In genomic region chr5:112215291-112215751, GRCm38 (mm10) we compare ENCODE assay signal across 8 mouse cellular contexts. TPM values are rescaled to one million over a fixed set of nuclear protein-coding genes. Genes with fewer than 3 reads are reported as not detected.
A peak's percentile ranks its signal among the peaks of the same experiment; 100 is the strongest.
DNase-seq lines count a peak whose midpoint lies in the region; ATAC-seq and TF ChIP-seq lines count a peak whose summit lies in the region.

No protein-coding gene starts in this region.

- 0 out of 2 replicates have a peak overlapping the region, but pooled peaks have one; percentile 2 for H3K4me3 ChIP-seq in embryonic facial prominence, embryonic 12.5 days
- H3K4me3 ChIP-seq in intestine, postnatal 0 days (ENCODE audit: low read depth, low read length), result no peak overlapping the region
- no peak overlapping the region for H3K4me3 ChIP-seq in neural tube, embryonic 13.5 days
- H3K4me3 ChIP-seq in liver, embryonic 11.5 days (ENCODE audit: low read depth, low read length), result no peak overlapping the region

- no peak for ATAC-seq in embryonic facial prominence, embryonic 12.5 days (ENCODE audit: insufficient number of reproducible peaks, insufficient read depth, low FRiP score, low TSS enrichment)
- no peak for ATAC-seq in intestine, postnatal 0 days
- ATAC-seq in neural tube, embryonic 13.5 days (ENCODE audit: low read depth), result 0 out of 2 replicates have a peak, but pooled peaks have one; percentile 5
- no peak for ATAC-seq in liver, embryonic 11.5 days (replicated peaks; ENCODE audit: low FRiP score)
- no peak for ATAC-seq in inflammation-experienced regulatory T-cells, adult 6 months

- H3K9ac ChIP-seq in embryonic facial prominence, embryonic 12.5 days, result peak overlapping the region; percentile 15; the same call in 1 of the 2 replicates
- H3K9ac ChIP-seq in intestine, postnatal 0 days (ENCODE audit: low read depth, low read length), result no peak overlapping the region
- H3K9ac ChIP-seq in neural tube, embryonic 13.5 days, result peak overlapping the region; percentile 22
- no peak overlapping the region for H3K9ac ChIP-seq in liver, embryonic 11.5 days (ENCODE audit: low read depth, low read length)

- H3K4me1 ChIP-seq in embryonic facial prominence, embryonic 12.5 days, result peaks cover 25% of the 10 kb centered on the region
- 0 out of 2 replicates have a peak, but pooled peaks cover 3% of the 10 kb centered on the region for H3K4me1 ChIP-seq in intestine, postnatal 0 days (replicated peaks; ENCODE audit: control insufficient read depth, insufficient read depth, low read length)
- H3K4me1 ChIP-seq in neural tube, embryonic 13.5 days (replicated peaks), result peaks cover 78% of the 10 kb centered on the region
- H3K4me1 ChIP-seq in liver, embryonic 11.5 days (replicated peaks; ENCODE audit: control insufficient read depth, insufficient read depth, low read length), result peaks cover 13% of the 10 kb centered on the region

- WGBS in embryonic facial prominence, embryonic 12.5 days, result 18% methylated on average over 12 of the region's 12 CpGs
- WGBS in intestine, postnatal 0 days, result 30% methylated on average over 12 of the region's 12 CpGs
- WGBS in neural tube, embryonic 13.5 days, result 11% methylated on average over 12 of the region's 12 CpGs
- WGBS in liver, embryonic 11.5 days, result 30% methylated on average over 12 of the region's 12 CpGs

- no peaks in the 10 kb centered on the region for H3K36me3 ChIP-seq in embryonic facial prominence, embryonic 12.5 days
- H3K36me3 ChIP-seq in intestine, postnatal 0 days (ENCODE audit: control insufficient read depth, insufficient read depth), result no peaks in the 10 kb centered on the region
- H3K36me3 ChIP-seq in neural tube, embryonic 13.5 days, result peaks cover 29% of the 10 kb centered on the region
- no peaks in the 10 kb centered on the region for H3K36me3 ChIP-seq in liver, embryonic 11.5 days (ENCODE audit: control insufficient read depth, insufficient read depth, low read length)

- H3K27ac ChIP-seq in embryonic facial prominence, embryonic 12.5 days, result peak overlapping the region; percentile 52
- no peak overlapping the region for H3K27ac ChIP-seq in intestine, postnatal 0 days (ENCODE audit: low read depth, low read length)
- peak overlapping the region; percentile 88 for H3K27ac ChIP-seq in neural tube, embryonic 13.5 days (replicated peaks)
- no peak overlapping the region for H3K27ac ChIP-seq in liver, embryonic 11.5 days (ENCODE audit: low read depth, low read length)

- H3K4me2 ChIP-seq in embryonic facial prominence, embryonic 12.5 days (replicated peaks), result peak overlapping the region; percentile 34
- H3K4me2 ChIP-seq in intestine, postnatal 0 days (replicated peaks; ENCODE audit: low read depth), result peak overlapping the region; percentile 10; the same call in 1 of the 2 replicates
- peak overlapping the region; percentile 36 for H3K4me2 ChIP-seq in neural tube, embryonic 13.5 days
- no peak overlapping the region; the same call in 1 of the 2 replicates for H3K4me2 ChIP-seq in liver, embryonic 11.5 days

- H3K9me3 ChIP-seq in embryonic facial prominence, embryonic 12.5 days, result no peaks in the 10 kb centered on the region
- H3K9me3 ChIP-seq in intestine, postnatal 0 days (ENCODE audit: control insufficient read depth), result no peaks in the 10 kb centered on the region
- H3K9me3 ChIP-seq in neural tube, embryonic 13.5 days, result no peaks in the 10 kb centered on the region
- peaks cover 3% of the 10 kb centered on the region; the same call in 1 of the 2 replicates for H3K9me3 ChIP-seq in liver, embryonic 11.5 days (ENCODE audit: control insufficient read depth, low read length)

- DNase-seq in layer of hippocampus, adult 11-12 months (ENCODE audit: low spot score), result peak; percentile 65
- no peak for DNase-seq in layer of hippocampus, adult 9-10 months (ENCODE audit: low spot score)
- no peak for DNase-seq in liver, embryonic 11.5 days (ENCODE audit: low spot score)
- DNase-seq in kidney, adult 11 months, result no peak

- no peak for TF ChIP-seq CTCF in intestine, postnatal 0 days (IDR thresholded peaks at IDR 0.05; ENCODE audit: low read depth)

- H3K27me3 ChIP-seq in embryonic facial prominence, embryonic 12.5 days, result 0 out of 2 replicates have a peak, but pooled peaks cover 3% of the 10 kb centered on the region
- no peaks in the 10 kb centered on the region for H3K27me3 ChIP-seq in intestine, postnatal 0 days (replicated peaks; ENCODE audit: control insufficient read depth, insufficient read depth, low read length)
- no peaks in the 10 kb centered on the region for H3K27me3 ChIP-seq in neural tube, embryonic 13.5 days
- no peaks in the 10 kb centered on the region for H3K27me3 ChIP-seq in liver, embryonic 11.5 days (replicated peaks; ENCODE audit: control insufficient read depth, insufficient read depth, low read length)

RNA-seq across cellular contexts. Expression of gene Cryba4, which starts 37.0 kb away (rescaled TPM):
- 11.0 and 20.1 TPM in 2 replicates for polyA plus RNA-seq in embryonic facial prominence, embryonic 12.5 days (2016; fragmentation: Nextera tagmentation; extraction: Ambion mirVana)
- polyA plus RNA-seq in intestine, postnatal 0 days (2015; fragmentation: Nextera tagmentation; extraction: Ambion mirVana), result 1.1 and 1.3 TPM in 2 replicates
- polyA plus RNA-seq in neural tube, embryonic 13.5 days (2015; fragmentation: Nextera tagmentation; extraction: Ambion mirVana), result 3.4 and 4.0 TPM in 2 replicates
- polyA plus RNA-seq in liver, embryonic 11.5 days (2014; fragmentation: Nextera tagmentation; extraction: Ambion mirVana), result 0.84 and 1.3 TPM in 2 replicates
- polyA plus RNA-seq in inflammation-experienced regulatory T-cells, adult 6 months (2017; shearing (Covaris generic)), result 1 to 10 TPM in 1 of 3 experiments, under 1 TPM in 1, not detected in 1; 0.56 to 1.3 TPM

RNA-seq across cellular contexts. Expression of gene Crybb1, which starts 40.3 kb away (rescaled TPM):
- 46.2 and 95.4 TPM in 2 replicates for polyA plus RNA-seq in embryonic facial prominence, embryonic 12.5 days (2016; fragmentation: Nextera tagmentation; extraction: Ambion mirVana)
- polyA plus RNA-seq in intestine, postnatal 0 days (2015; fragmentation: Nextera tagmentation; extraction: Ambion mirVana), result 0.22 and 0.34 TPM in 2 replicates
- polyA plus RNA-seq in neural tube, embryonic 13.5 days (2015; fragmentation: Nextera tagmentation; extraction: Ambion mirVana), result 4.5 and 7.6 TPM in 2 replicates
- polyA plus RNA-seq in liver, embryonic 11.5 days (2014; fragmentation: Nextera tagmentation; extraction: Ambion mirVana), result 0.31 and 0.45 TPM in 2 replicates
- under 1 TPM in 1 of 3 experiments, not detected in 2; 0.97 TPM for polyA plus RNA-seq in inflammation-experienced regulatory T-cells, adult 6 months (2017; shearing (Covaris generic))

Comparison
In these comparisons a context has a peak if more than half of its experiments do, and no peak if none do; other contexts are left out.
1. H3K27ac ChIP-seq: peak in embryonic facial prominence, embryonic 12.5 days (single experiment) and neural tube, embryonic 13.5 days (single experiment); none in intestine, postnatal 0 days (single experiment) and liver, embryonic 11.5 days (single experiment).
2. H3K9ac ChIP-seq: peak in embryonic facial prominence, embryonic 12.5 days (single experiment) and neural tube, embryonic 13.5 days (single experiment); none in intestine, postnatal 0 days (single experiment) and liver, embryonic 11.5 days (single experiment).